23 mouse cellular contexts compared by ENCODE assay signal in the genomic region with DNA sequence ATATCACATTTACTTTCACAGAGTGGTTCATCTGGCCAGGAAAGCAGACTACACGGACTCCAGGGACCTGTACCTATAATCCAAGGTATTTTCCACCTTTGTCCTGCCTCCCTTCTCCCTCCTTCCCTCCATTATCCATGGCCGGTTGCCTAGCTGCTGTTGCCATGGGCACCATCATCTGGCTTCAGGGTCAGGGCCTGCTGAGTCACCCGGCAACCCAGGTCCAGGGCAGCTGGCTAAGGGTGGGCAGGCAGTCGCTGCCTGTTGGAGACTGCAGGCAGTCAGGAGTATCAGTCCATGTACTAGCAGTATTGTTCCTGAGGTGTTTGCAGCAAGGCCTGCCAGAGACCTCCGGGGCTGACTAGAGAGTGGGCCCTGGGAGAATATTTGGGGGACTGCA. TPM values are rescaled to one million over a fixed set of nuclear protein-coding genes. Genes with fewer than 3 reads are reported as not detected.
DNase-seq lines count a peak whose midpoint lies in the region; ATAC-seq and TF ChIP-seq lines count a peak whose summit lies in the region.
"Had no signal": no experiment of that assay in that cellular context is flagged by ENCODE, and none has a peak within 500 bp of the region (broad histone marks: within the 10 kb centered on the region; RNA-seq: fewer than 3 reads in every experiment).

No protein-coding gene starts in this region.

- H3K9me3 ChIP-seq in hindbrain, embryonic 11.5 days (ENCODE audit: control insufficient read depth, low read length): no peaks in the 10 kb centered on the region
- no peaks in the 10 kb centered on the region for H3K9me3 ChIP-seq in hindbrain, embryonic 16.5 days (ENCODE audit: control insufficient read depth, low read length)
- no peaks in the 10 kb centered on the region for H3K9me3 ChIP-seq in liver, postnatal 0 days (ENCODE audit: low read length)
- H3K9me3 ChIP-seq in liver, embryonic 11.5 days (ENCODE audit: control insufficient read depth, low read length): no peaks in the 10 kb centered on the region
- no peaks in the 10 kb centered on the region for H3K9me3 ChIP-seq in lung, postnatal 0 days (ENCODE audit: low read length)
- H3K9me3 ChIP-seq in forebrain, embryonic 14.5 days (replicated peaks; ENCODE audit: control insufficient read depth, low read length): no peaks in the 10 kb centered on the region
- H3K9me3 ChIP-seq: forebrain, embryonic 12.5 days; G1E; limb, embryonic 15.5 days had no signal

- TF ChIP-seq EP300 in liver, postnatal 0 days (IDR thresholded peaks at IDR 0.05; ENCODE audit: low read depth): no peak
- no peak for TF ChIP-seq EP300 in lung, postnatal 0 days (IDR thresholded peaks at IDR 0.05)

- H3K9ac ChIP-seq in hindbrain, embryonic 11.5 days (ENCODE audit: low read depth, low read length): no peak overlapping the region
- no peak overlapping the region for H3K9ac ChIP-seq in hindbrain, embryonic 16.5 days (ENCODE audit: low read depth, low read length)
- H3K9ac ChIP-seq in liver, postnatal 0 days (replicated peaks): peak overlapping the region; percentile 11
- no peak overlapping the region for H3K9ac ChIP-seq in liver, embryonic 11.5 days (ENCODE audit: low read depth, low read length)
- no peak overlapping the region for H3K9ac ChIP-seq in lung, postnatal 0 days (replicated peaks; ENCODE audit: low read depth)
- H3K9ac ChIP-seq in forebrain, embryonic 14.5 days (ENCODE audit: low read length): no peak overlapping the region
- H3K9ac ChIP-seq: embryonic facial prominence, embryonic 13.5 days; forebrain, embryonic 12.5 days; limb, embryonic 15.5 days had no signal

- no peaks in the 10 kb centered on the region for H3K36me3 ChIP-seq in hindbrain, embryonic 11.5 days (ENCODE audit: control insufficient read depth, insufficient read depth, low read length)
- H3K36me3 ChIP-seq in hindbrain, embryonic 16.5 days (ENCODE audit: control insufficient read depth, insufficient read depth, low read length): no peaks in the 10 kb centered on the region
- peaks cover 35% of the 10 kb centered on the region for H3K36me3 ChIP-seq in liver, postnatal 0 days (replicated peaks; ENCODE audit: insufficient read depth, low read length)
- no peaks in the 10 kb centered on the region; the same call in 1 of the 2 replicates for H3K36me3 ChIP-seq in liver, embryonic 11.5 days (ENCODE audit: control insufficient read depth, insufficient read depth, low read length)
- 0 out of 2 replicates have a peak, but pooled peaks cover 4% of the 10 kb centered on the region for H3K36me3 ChIP-seq in lung, postnatal 0 days (ENCODE audit: insufficient read depth, low read length)
- no peaks in the 10 kb centered on the region for H3K36me3 ChIP-seq in forebrain, embryonic 14.5 days (ENCODE audit: control insufficient read depth, insufficient read depth, low read length)
- H3K36me3 ChIP-seq: embryonic facial prominence, embryonic 13.5 days; forebrain, embryonic 12.5 days; G1E; limb, embryonic 15.5 days had no signal

- 0 out of 2 replicates have a peak overlapping the region, but pooled peaks have one; percentile 1 for H3K27ac ChIP-seq in hindbrain, embryonic 11.5 days (ENCODE audit: low read depth, low read length)
- no peak overlapping the region for H3K27ac ChIP-seq in hindbrain, embryonic 16.5 days (ENCODE audit: low read depth, low read length)
- H3K27ac ChIP-seq in liver, postnatal 0 days (ENCODE audit: low read depth): no peak overlapping the region
- H3K27ac ChIP-seq in liver, embryonic 11.5 days (ENCODE audit: low read depth, low read length): no peak overlapping the region
- no peak overlapping the region for H3K27ac ChIP-seq in lung, postnatal 0 days (ENCODE audit: low read length)
- no peak overlapping the region for H3K27ac ChIP-seq in forebrain, embryonic 14.5 days (ENCODE audit: low read depth, low read length)
- H3K27ac ChIP-seq: embryonic facial prominence, embryonic 13.5 days; forebrain, embryonic 12.5 days; left cerebral cortex, adult 2 months; limb, embryonic 15.5 days had no signal

- no peak overlapping the region for H3K4me3 ChIP-seq in hindbrain, embryonic 11.5 days (ENCODE audit: low read depth, low read length)
- no peak overlapping the region for H3K4me3 ChIP-seq in hindbrain, embryonic 16.5 days (ENCODE audit: low read length)
- no peak overlapping the region for H3K4me3 ChIP-seq in liver, postnatal 0 days (ENCODE audit: low read depth, low read length)
- no peak overlapping the region for H3K4me3 ChIP-seq in liver, embryonic 11.5 days (ENCODE audit: low read depth, low read length)
- H3K4me3 ChIP-seq in lung, postnatal 0 days (ENCODE audit: low read depth, low read length): no peak overlapping the region
- no peak overlapping the region for H3K4me3 ChIP-seq in forebrain, embryonic 14.5 days (ENCODE audit: low read depth, low read length)
- H3K4me3 ChIP-seq: embryonic facial prominence, embryonic 13.5 days; erythroblast, embryonic 14.5 days; forebrain, embryonic 12.5 days; left cerebral cortex, adult 2 months; limb, embryonic 15.5 days had no signal

- H3K27me3 ChIP-seq in hindbrain, embryonic 11.5 days (ENCODE audit: control insufficient read depth, insufficient read depth, low read length): peaks cover 25% of the 10 kb centered on the region
- peaks cover 24% of the 10 kb centered on the region for H3K27me3 ChIP-seq in hindbrain, embryonic 16.5 days (replicated peaks; ENCODE audit: control insufficient read depth, insufficient read depth, low read length)
- H3K27me3 ChIP-seq in liver, postnatal 0 days (ENCODE audit: insufficient read depth, low read length): no peaks in the 10 kb centered on the region
- 0 out of 2 replicates have a peak, but pooled peaks cover 4% of the 10 kb centered on the region for H3K27me3 ChIP-seq in liver, embryonic 11.5 days (replicated peaks; ENCODE audit: control insufficient read depth, insufficient read depth, low read length)
- no peaks in the 10 kb centered on the region for H3K27me3 ChIP-seq in lung, postnatal 0 days (replicated peaks; ENCODE audit: insufficient read depth, low read length)
- peaks cover 31% of the 10 kb centered on the region for H3K27me3 ChIP-seq in forebrain, embryonic 14.5 days (replicated peaks; ENCODE audit: control insufficient read depth, insufficient read depth, low read length)
- H3K27me3 ChIP-seq: CH12.LX had no signal

- ATAC-seq in hindbrain, embryonic 11.5 days (ENCODE audit: low FRiP score): no peak
- no peak for ATAC-seq in hindbrain, embryonic 16.5 days
- no peak for ATAC-seq in liver, postnatal 0 days
- ATAC-seq in liver, embryonic 11.5 days (replicated peaks; ENCODE audit: low FRiP score): no peak
- no peak for ATAC-seq in lung, postnatal 0 days
- ATAC-seq in forebrain, embryonic 14.5 days: no peak

- DNase-seq in hindbrain, embryonic 11.5 days (ENCODE audit: low spot score): peak; percentile 59
- DNase-seq in liver, postnatal 0 days: peak; percentile 48
- no peak for DNase-seq in liver, embryonic 11.5 days (ENCODE audit: low spot score)
- peak; percentile 78 for DNase-seq in MN1 (ENCODE audit: low spot score)
- peak; percentile 64 for DNase-seq in adrenal gland, postnatal 25 days
- DNase-seq in lung, postnatal 0 days (ENCODE audit: low spot score): no peak
- DNase-seq in forebrain, embryonic 14.5 days (ENCODE audit: low spot score): no peak
- DNase-seq: cerebellum, adult 2 months; cerebellum, postnatal 25 days; embryo, embryonic 11 days; left cerebral cortex, postnatal 4 days; lung, adult 18-20 months; lung, postnatal 14 days; right cerebral cortex, adult 18-20 months; right cerebral cortex, postnatal 4 days had no signal

- H3K4me1 ChIP-seq in hindbrain, embryonic 11.5 days (replicated peaks; ENCODE audit: control insufficient read depth, insufficient read depth, low read length): peaks cover 10% of the 10 kb centered on the region
- peaks cover 9% of the 10 kb centered on the region for H3K4me1 ChIP-seq in hindbrain, embryonic 16.5 days (ENCODE audit: control insufficient read depth, insufficient read depth, low read depth, low read length)
- H3K4me1 ChIP-seq in liver, postnatal 0 days (ENCODE audit: insufficient read depth): peaks cover 4% of the 10 kb centered on the region
- H3K4me1 ChIP-seq in liver, embryonic 11.5 days (replicated peaks; ENCODE audit: control insufficient read depth, insufficient read depth, low read length): peaks cover 11% of the 10 kb centered on the region; the same call in 1 of the 2 replicates
- no peaks in the 10 kb centered on the region; the same call in 1 of the 2 replicates for H3K4me1 ChIP-seq in lung, postnatal 0 days (ENCODE audit: insufficient read depth, low read depth, low read length)
- H3K4me1 ChIP-seq in forebrain, embryonic 14.5 days (ENCODE audit: control insufficient read depth, insufficient read depth, low read length): peaks cover 6% of the 10 kb centered on the region; the same call in 1 of the 2 replicates

- TF ChIP-seq CTCF in liver, postnatal 0 days (IDR thresholded peaks at IDR 0.05; ENCODE audit: low read depth): no peak
- TF ChIP-seq CTCF in lung, postnatal 0 days (IDR thresholded peaks at IDR 0.05): no peak

- H3K4me2 ChIP-seq in hindbrain, embryonic 11.5 days (replicated peaks; ENCODE audit: low read depth, low read length): no peak overlapping the region; the same call in 1 of the 2 replicates
- no peak overlapping the region for H3K4me2 ChIP-seq in hindbrain, embryonic 16.5 days (ENCODE audit: low read length)
- peak overlapping the region; percentile 82 for H3K4me2 ChIP-seq in liver, postnatal 0 days (ENCODE audit: low read depth, low read length)
- H3K4me2 ChIP-seq in liver, embryonic 11.5 days: no peak overlapping the region
- no peak overlapping the region for H3K4me2 ChIP-seq in lung, postnatal 0 days (replicated peaks; ENCODE audit: low read depth, low read length)
- H3K4me2 ChIP-seq in forebrain, embryonic 14.5 days (ENCODE audit: low read length): no peak overlapping the region
- H3K4me2 ChIP-seq: embryonic facial prominence, embryonic 13.5 days; forebrain, embryonic 12.5 days; limb, embryonic 15.5 days had no signal

- 58% methylated on average over 5 of the region's 5 CpGs for WGBS in hindbrain, embryonic 11.5 days
- 37% methylated on average over 5 of the region's 5 CpGs for WGBS in hindbrain, embryonic 16.5 days
- 72% methylated on average over 5 of the region's 5 CpGs for WGBS in liver, postnatal 0 days (ENCODE audit: insufficient replicate concordance)
- WGBS in liver, embryonic 11.5 days: 71% methylated on average over 5 of the region's 5 CpGs
- 46% methylated on average over 5 of the region's 5 CpGs for WGBS in lung, postnatal 0 days
- WGBS in forebrain, embryonic 14.5 days: 51% methylated on average over 5 of the region's 5 CpGs

RNA-seq across cellular contexts. Expression of a gene that starts 4.7 kb away (rescaled TPM):
- 10.3 and 11.0 TPM in 2 replicates for polyA plus RNA-seq in hindbrain, embryonic 11.5 days (2014; fragmentation: Nextera tagmentation; extraction: Ambion mirVana)
- polyA plus RNA-seq in hindbrain, embryonic 16.5 days (2015; fragmentation: Nextera tagmentation; extraction: Ambion mirVana): 13.0 and 16.1 TPM in 2 replicates
- polyA plus RNA-seq in liver, postnatal 0 days (2015; fragmentation: Nextera tagmentation; extraction: Ambion mirVana): 853 and 957 TPM in 2 replicates
- 65.1 and 72.4 TPM in 2 replicates for polyA plus RNA-seq in liver, embryonic 11.5 days (2014; fragmentation: Nextera tagmentation; extraction: Ambion mirVana)
- 14.8 and 41.4 TPM in 2 replicates for total RNA-seq in adrenal gland, postnatal 25 days (2021)
- polyA plus RNA-seq in lung, postnatal 0 days (2015; fragmentation: Nextera tagmentation; extraction: Ambion mirVana): 26.0 and 27.0 TPM in 2 replicates
- polyA plus RNA-seq in forebrain, embryonic 14.5 days (2014; fragmentation: Nextera tagmentation; extraction: Ambion mirVana): 6.3 and 6.9 TPM in 2 replicates
- total RNA-seq: G1E had no signal
- polyA plus RNA-seq: G1E had no signal

Comparison
In these comparisons a context has a peak if more than half of its experiments do, and no peak if none do; other contexts are left out.
1. DNase-seq: peak in hindbrain, embryonic 11.5 days (single experiment), liver, postnatal 0 days (single experiment), MN1 (single experiment) and adrenal gland, postnatal 25 days (single experiment); none in liver, embryonic 11.5 days (single experiment), lung, postnatal 0 days (single experiment) and forebrain, embryonic 14.5 days (single experiment).
2. RNA of a gene that starts 4.7 kb away (polyA plus RNA-seq): 853 to 957 TPM in liver, postnatal 0 days; 65.1 to 72.4 TPM in liver, embryonic 11.5 days, 26.0 to 27.0 TPM in lung, postnatal 0 days, 13.0 to 16.1 TPM in hindbrain, embryonic 16.5 days, 10.3 to 11.0 TPM in hindbrain, embryonic 11.5 days and 6.3 to 6.9 TPM in forebrain, embryonic 14.5 days; every median in the first group is over 10 times any median in the second.